Mouse (Mus musculus) C2C12 (cell line): ENCODE results near the gene Sec14l1.

Source experiments
- CTCF ChIP-seq: IDR thresholded peaks from one replicate; pipeline ENCODE4 v1.5.1; 2011; ENCODE audit not compliant: control insufficient read depth, insufficient read depth, insufficient read length
- MAX ChIP-seq: IDR thresholded peaks from one replicate; pipeline ENCODE4 v1.6.1; 2011; ENCODE audit warnings: mild to moderate bottlenecking, control low read depth

DNA sequence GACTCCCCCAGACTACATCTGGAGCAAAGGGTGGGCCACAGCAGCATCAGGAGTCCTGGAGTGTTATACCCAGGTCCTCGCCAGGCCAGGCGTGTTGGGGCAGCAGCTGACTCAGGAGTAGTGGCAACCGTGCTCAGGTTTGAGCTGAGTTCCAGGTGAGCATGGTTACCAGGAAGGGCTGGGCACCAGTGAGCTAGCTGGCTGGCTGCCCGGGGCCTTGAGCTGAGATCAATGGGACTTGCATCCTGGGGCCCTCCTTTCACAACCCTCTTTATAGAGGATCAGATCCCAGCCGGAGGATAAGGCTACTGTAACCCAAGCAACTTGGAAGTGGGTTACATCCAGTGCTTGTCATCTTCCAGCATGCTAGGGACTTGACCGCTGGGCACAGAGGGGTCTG, 90.1 kb downstream of the Sec14l1 start:
- TF ChIP-seq CTCF (no peak), MAX (no peak)
